Mouse (Mus musculus) kidney, postnatal 4 days (tissue): Measurements from ENCODE around the gene Med26.

Source experiments
- DNase-seq, 2 experiments: peaks; one replicate each; pipeline ENCODE4 v3.0.0; 2021; ENCODE audit warnings: mixed read lengths in 2 of 2

Gene Med26

GRCm38 (mm10) chr8:72487014-72487413 is 61.1 kb downstream of the Med26 start:
- DNase-seq, result no peak

- peak; percentile 40 to 59 for DNase-seq
Measured at GRCm38 (mm10) chr8:72485456-72486199, 62.4 kb downstream of the Med26 start.

GRCm38 (mm10) chr8:72474826-72475546 is 73.1 kb downstream of the Med26 start, which contains the start of gene Cherp:
TSS of gene Cherp (minus strand) at chr8:72475226.
- peak; percentile 95 to 98 for DNase-seq

- peak in 1 of 2 experiments; percentile 16 for DNase-seq
Measured at GRCm38 (mm10) chr8:72470684-72471083, 77.4 kb downstream of the Med26 start.

- no peak for DNase-seq
Measured at GRCm38 (mm10) chr8:72469984-72470383, 78.1 kb downstream of the Med26 start.

GRCm38 (mm10) chr8:72469243-72469642 is 78.8 kb downstream of the Med26 start:
- DNase-seq, result no peak

- DNase-seq, result no peak
Measured at GRCm38 (mm10) chr8:72464211-72464610, 83.9 kb downstream of the Med26 start.

- DNase-seq, result no peak
Measured at GRCm38 (mm10) chr8:72459881-72460533, 88.1 kb downstream of the Med26 start.

- no peak for DNase-seq
Measured at GRCm38 (mm10) chr8:72458457-72458856, 89.6 kb downstream of the Med26 start.

- no peak for DNase-seq
Measured at GRCm38 (mm10) chr8:72457806-72458205, 90.3 kb downstream of the Med26 start.

- DNase-seq, result no peak
Measured at GRCm38 (mm10) chr8:72455317-72455716, 92.8 kb downstream of the Med26 start.

GRCm38 (mm10) chr8:72453904-72454303 is 94.2 kb downstream of the Med26 start:
- DNase-seq, result no peak

- no peak for DNase-seq
Measured at GRCm38 (mm10) chr8:72451516-72451915, 96.6 kb downstream of the Med26 start.

- no peak for DNase-seq
Measured at GRCm38 (mm10) chr8:72445071-72445470, 103.0 kb downstream of the Med26 start.
